Mouse (Mus musculus): ENCODE measurements around the gene Akip1. TPM values are rescaled to one million over a fixed set of nuclear protein-coding genes. Genes with fewer than 3 reads are reported as not detected.
A peak's percentile ranks its signal among the peaks of the same experiment; 100 is the strongest.

Akip1 gene
- total RNA-seq (2021): 10 to 100 TPM; 36.8 to 38.5 TPM
- long read RNA-seq, experiment 1, transcript Akip1-201 (6 exons, 1,028 nt): major isoform, 40 of 51 reads
- long read RNA-seq, experiment 1, partial matches to known transcripts: 8 of 51 reads
- long read RNA-seq, experiment 1, other reads (novel, unspliced or antisense): 2 of 51 reads
- long read RNA-seq, experiment 2, transcript Akip1-201 (6 exons, 1,028 nt): major isoform, 29 of 40 reads
- long read RNA-seq, experiment 2, partial matches to known transcripts: 8 of 40 reads
- long read RNA-seq, experiment 2, other reads (novel, unspliced or antisense): 3 of 40 reads

GRCm38 (mm10) chr7:109703190-109704015 lies at the start of gene Akip1, which contains the start of gene St5:
Gene Akip1 (plus strand): TSS chr7:109703690.
Gene St5 (minus strand): TSS chr7:109703605.
- peak; percentile 99 for DNase-seq

DNA sequence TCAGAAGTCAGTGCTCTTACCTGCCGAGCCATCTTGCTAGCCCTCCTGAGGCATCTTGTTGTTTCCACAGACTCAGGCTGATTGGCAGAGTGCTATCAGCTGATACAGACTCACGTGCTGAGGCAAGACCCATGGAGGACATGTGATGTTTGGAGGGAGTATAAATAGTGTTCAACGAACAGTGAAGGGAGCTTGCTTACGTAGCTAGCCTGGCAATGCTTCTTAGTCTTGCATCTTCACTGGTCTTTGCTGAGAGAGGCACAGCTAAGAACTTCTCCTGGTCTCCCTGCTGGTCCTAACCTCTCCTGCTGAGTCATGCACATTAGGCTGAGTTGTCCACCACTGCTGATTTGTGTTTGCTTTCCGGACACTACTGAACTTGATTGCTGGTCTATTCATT lies 48.6 kb upstream of the Akip1 start:
- no peak for DNase-seq

GRCm38 (mm10) chr7:109657884-109658283 lies 45.6 kb upstream of the Akip1 start:
- no peak for DNase-seq

GRCm38 (mm10) chr7:109659278-109659677 lies 44.2 kb upstream of the Akip1 start:
- no peak for DNase-seq

GRCm38 (mm10) chr7:109662626-109663025 lies 40.9 kb upstream of the Akip1 start:
- DNase-seq: no peak

GRCm38 (mm10) chr7:109666664-109667063 lies 36.8 kb upstream of the Akip1 start:
- no peak for DNase-seq

- DNase-seq: no peak
Measured at GRCm38 (mm10) chr7:109669426-109670170, 33.9 kb upstream of the Akip1 start.

GRCm38 (mm10) chr7:109671581-109672471 lies 31.7 kb upstream of the Akip1 start:
- peak; percentile 75 for DNase-seq

GRCm38 (mm10) chr7:109674944-109675628 lies 28.4 kb upstream of the Akip1 start:
- DNase-seq: no peak

GRCm38 (mm10) chr7:109680284-109680683 lies 23.2 kb upstream of the Akip1 start:
- DNase-seq: no peak

DNA sequence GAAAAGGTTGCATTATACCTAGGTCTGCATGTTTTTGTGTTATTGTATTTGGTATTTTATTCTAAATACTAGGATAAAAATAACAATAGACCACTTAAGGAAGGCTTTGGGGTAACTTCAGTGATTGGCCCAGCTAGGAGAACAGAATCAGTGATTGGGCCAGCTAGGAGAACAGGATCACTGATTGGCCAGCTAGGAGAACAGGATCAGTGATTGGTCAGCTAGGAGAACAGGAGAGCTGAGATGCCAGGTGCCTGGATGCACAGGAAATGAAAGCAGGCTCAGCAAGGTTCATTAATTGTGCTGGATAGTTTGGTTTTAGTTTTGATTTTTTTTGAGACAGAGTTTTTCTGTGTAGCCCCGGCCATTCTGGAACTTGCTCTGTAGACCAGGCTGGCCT lies 22.6 kb upstream of the Akip1 start:
- DNase-seq: no peak

- no peak for DNase-seq
Measured at GRCm38 (mm10) chr7:109686585-109687128, 16.8 kb upstream of the Akip1 start.

DNA sequence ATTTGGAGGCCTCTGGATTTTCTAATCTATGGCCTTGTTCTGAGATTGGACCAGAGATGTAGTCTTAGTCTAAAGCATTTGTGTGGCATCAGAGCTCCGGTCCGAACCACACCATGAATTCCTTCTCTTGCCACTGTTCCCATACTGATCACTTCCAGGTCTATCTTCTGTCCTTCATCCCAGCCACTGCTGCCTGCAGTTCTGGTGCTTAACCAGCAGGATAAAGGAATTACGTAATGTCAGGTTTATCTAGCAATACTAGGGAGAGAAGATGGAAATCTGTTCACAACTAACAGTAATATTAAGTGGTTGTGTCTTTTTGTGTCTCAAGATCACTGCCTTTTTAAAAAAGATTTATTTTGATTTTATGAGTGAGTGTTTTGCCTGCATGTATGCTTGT lies 13.4 kb upstream of the Akip1 start:
- DNase-seq: no peak

DNA sequence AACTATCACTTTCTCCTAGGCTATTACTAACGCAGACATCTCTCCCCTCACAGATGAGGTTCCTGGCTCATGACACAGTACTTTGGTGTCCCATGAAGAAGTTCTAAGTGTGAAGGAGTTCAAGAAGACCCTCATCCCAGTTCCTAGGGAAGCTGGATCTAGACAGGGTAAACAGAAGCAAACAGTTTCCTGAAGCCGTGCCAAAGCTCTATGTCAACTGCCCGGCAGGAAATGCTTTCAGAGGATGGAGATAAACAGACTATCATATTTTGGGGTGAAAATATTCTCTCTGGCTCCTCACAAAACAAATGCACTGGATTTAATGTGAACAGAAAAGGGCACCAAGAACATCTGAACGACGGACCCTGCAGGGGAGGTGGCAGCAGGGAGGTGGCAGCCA lies 12.5 kb upstream of the Akip1 start:
- DNase-seq: no peak

DNA sequence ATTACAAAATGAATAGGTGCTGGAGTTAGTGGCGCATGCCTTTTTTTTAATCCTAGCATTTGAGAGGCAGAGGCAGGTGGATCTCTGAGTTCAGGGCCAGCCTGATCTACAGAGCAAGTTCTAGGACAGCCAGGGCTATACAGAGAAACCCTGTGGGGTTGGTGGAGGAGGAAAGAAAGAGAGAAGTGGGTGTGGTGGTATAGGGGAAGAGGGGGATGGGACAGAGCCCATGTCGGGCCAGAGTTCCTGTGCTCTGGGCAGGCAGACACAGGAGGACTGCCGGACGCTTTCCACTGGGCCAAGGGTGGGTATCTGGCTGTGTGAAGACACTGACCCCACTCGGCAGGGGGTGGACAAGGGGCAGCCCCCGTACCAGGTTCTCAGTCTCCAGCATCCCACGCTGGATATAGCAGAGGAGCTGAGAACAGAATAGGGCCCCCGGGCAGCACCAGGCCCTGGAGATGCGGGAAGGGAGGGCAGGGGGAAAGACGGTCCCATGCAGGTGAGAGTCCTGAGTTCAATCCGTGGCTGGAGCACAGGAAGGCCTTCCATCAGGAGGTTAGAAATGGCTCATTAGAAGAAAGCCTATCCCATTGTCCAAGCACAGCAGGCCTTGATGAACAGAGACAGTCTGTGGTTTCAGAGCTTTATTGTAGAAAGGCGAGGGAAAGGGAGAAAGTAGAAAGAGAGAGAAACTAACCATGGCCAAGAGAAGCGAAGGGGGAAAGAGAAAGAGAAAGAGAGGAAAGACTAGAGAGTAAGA lies 8.7 kb upstream of the Akip1 start:
- no peak for DNase-seq

GRCm38 (mm10) chr7:109695339-109695726 lies 8.2 kb upstream of the Akip1 start:
- DNase-seq: no peak

GRCm38 (mm10) chr7:109700213-109700612 lies 3.3 kb upstream of the Akip1 start:
- DNase-seq: no peak

GRCm38 (mm10) chr7:109702721-109703120 lies 769 bp upstream of the Akip1 start:
- DNase-seq: no peak

DNA sequence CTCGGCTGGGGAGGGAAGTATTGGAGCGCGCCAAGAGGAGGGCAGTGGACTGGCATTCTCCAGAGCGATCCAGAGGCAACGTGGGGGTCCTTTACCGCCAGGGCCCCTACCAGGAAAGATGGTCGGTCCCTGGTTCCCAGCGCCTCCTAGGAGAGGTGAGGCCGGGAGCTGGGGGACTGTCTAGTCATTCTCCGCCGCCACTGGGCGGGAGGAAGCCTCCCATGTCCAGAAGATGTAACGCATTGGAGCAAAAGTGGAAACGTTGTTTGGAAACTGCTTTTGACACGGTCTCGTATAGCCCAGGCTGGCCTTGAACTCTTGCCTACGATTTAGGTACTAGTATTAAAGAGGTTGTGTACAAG lies 507 bp downstream of the Akip1 start:
- no peak for DNase-seq

- no peak for DNase-seq
Measured at GRCm38 (mm10) chr7:109704461-109704860, 971 bp downstream of the Akip1 start.

Measured in adrenal gland, postnatal 10 days (tissue).